Mouse (Mus musculus): ENCODE data around the gene Bag1. TPM values are rescaled to one million over a fixed set of nuclear protein-coding genes. Genes with fewer than 3 reads are reported as not detected.
A peak's percentile ranks its signal among the peaks of the same experiment; 100 is the strongest.

Bag1 gene
- polyA plus RNA-seq, 1 experiment from 2014 or later: 152 TPM

GRCm38 (mm10) chr4:40971744-40972143 lies 23.6 kb upstream of the Bag1 start:
- Histone ChIP-seq H3K36me3 (ENCODE audit: control insufficient read depth, insufficient read depth, low read length) (peaks cover 5% of the 10 kb centered on the region; the same call in 1 of the 2 replicates), H3K4me2 (ENCODE audit: low read depth, low read length) (peak overlapping the region; percentile 68), H3K4me1 (ENCODE audit: control insufficient read depth, insufficient read depth, low read length) (peaks cover 11% of the 10 kb centered on the region; the same call in 1 of the 2 replicates), H3K27me3 (replicated peaks; ENCODE audit: control insufficient read depth, insufficient read depth, low read length) (no peaks in the 10 kb centered on the region), H3K4me3 (ENCODE audit: low read length) (peak overlapping the region; percentile 96), H3K27ac (ENCODE audit: low read length) (peak overlapping the region; percentile 97), H3K9me3 (ENCODE audit: control insufficient read depth, low read length) (no peaks in the 10 kb centered on the region), H3K9ac (ENCODE audit: low read depth, low read length) (peak overlapping the region; percentile 91)
- no peak for ATAC-seq
- WGBS: 24% methylated on average over 13 of the region's 13 CpGs

- Histone ChIP-seq H3K4me1 (ENCODE audit: control insufficient read depth, insufficient read depth, low read length) (peaks cover 11% of the 10 kb centered on the region; the same call in 1 of the 2 replicates), H3K9me3 (ENCODE audit: control insufficient read depth, low read length) (no peaks in the 10 kb centered on the region), H3K27me3 (replicated peaks; ENCODE audit: control insufficient read depth, insufficient read depth, low read length) (no peaks in the 10 kb centered on the region), H3K9ac (ENCODE audit: low read depth, low read length) (peak within 1 kb of the TSS; percentile 91), H3K4me2 (ENCODE audit: low read depth, low read length) (peak within 1 kb of the TSS; percentile 73), H3K4me3 (ENCODE audit: low read length) (peak within 1 kb of the TSS; percentile 96), H3K36me3 (ENCODE audit: control insufficient read depth, insufficient read depth, low read length) (peaks cover 3% of the 10 kb centered on the region), H3K27ac (ENCODE audit: low read length) (peak within 1 kb of the TSS; percentile 97)
- under 1% methylated on average over 85 of the region's 85 CpGs for WGBS
- peak; percentile 96 for ATAC-seq
Measured at GRCm38 (mm10) chr4:40970842-40971701, 23.0 kb upstream of the Bag1 start, which contains the start of gene Nfx1. TSS of gene Nfx1 (plus strand) at chr4:40970906.

GRCm38 (mm10) chr4:40970592-40970841 lies 22.4 kb upstream of the Bag1 start:
- peaks cover 11% of the 10 kb centered on the region; the same call in 1 of the 2 replicates for H3K4me1 ChIP-seq (ENCODE audit: control insufficient read depth, insufficient read depth, low read length)
- no peaks in the 10 kb centered on the region for H3K27me3 ChIP-seq (replicated peaks; ENCODE audit: control insufficient read depth, insufficient read depth, low read length)
- WGBS: 0% methylated on average over 15 of the region's 16 CpGs
- peak overlapping the region; percentile 97 for H3K27ac ChIP-seq (ENCODE audit: low read length)
- H3K9me3 ChIP-seq (ENCODE audit: control insufficient read depth, low read length): no peaks in the 10 kb centered on the region
- peak; percentile 46 for ATAC-seq
- H3K4me3 ChIP-seq (ENCODE audit: low read length): peak overlapping the region; percentile 96
- H3K9ac ChIP-seq (ENCODE audit: low read depth, low read length): peak overlapping the region; percentile 91
- peak overlapping the region; percentile 73 for H3K4me2 ChIP-seq (ENCODE audit: low read depth, low read length)
- H3K36me3 ChIP-seq (ENCODE audit: control insufficient read depth, insufficient read depth, low read length): peaks cover 5% of the 10 kb centered on the region

DNA sequence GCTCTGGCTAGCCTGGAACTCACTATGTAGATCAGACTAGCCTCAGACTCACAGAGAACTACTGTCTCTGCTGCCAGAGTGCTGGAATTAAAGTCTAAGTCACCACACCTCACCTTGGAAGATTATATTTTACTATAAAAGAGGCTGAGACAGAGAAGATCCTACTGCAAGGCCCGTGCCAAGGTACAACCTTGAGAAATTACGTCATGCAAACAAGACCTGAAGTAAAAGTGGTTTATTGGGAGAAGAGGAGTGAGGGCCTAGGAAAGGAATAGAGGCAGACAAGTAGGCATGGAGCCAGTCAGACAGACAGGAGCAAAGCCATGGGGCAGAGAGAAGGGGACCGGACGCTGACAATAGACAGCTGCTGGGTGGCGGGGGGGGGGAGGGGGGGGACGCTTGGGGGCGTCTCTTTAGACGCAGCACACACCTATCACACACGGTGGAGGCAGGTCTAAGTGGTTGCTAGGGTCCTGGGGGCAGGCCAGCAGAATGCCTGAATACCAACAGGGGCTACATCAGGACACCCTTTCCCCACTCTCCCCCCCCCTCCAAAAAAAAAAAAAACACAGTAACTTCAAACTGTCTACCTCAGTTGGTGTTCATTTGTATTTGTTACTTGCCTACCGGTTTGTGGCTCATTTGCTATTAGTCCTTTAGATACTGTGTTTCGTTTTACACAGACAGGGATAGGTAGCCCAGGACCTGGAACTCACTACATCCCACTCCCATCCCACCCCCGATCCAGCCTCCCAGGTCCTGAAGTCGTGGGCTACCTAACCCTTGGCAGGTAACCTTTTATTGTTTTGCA lies 21.9 kb upstream of the Bag1 start:
- no peaks in the 10 kb centered on the region for H3K9me3 ChIP-seq (ENCODE audit: control insufficient read depth, low read length)
- no peaks in the 10 kb centered on the region for H3K27me3 ChIP-seq (replicated peaks; ENCODE audit: control insufficient read depth, insufficient read depth, low read length)
- peak overlapping the region; percentile 96 for H3K4me3 ChIP-seq (ENCODE audit: low read length)
- H3K36me3 ChIP-seq (ENCODE audit: control insufficient read depth, insufficient read depth, low read length): peaks cover 5% of the 10 kb centered on the region
- peak overlapping the region; percentile 97 for H3K27ac ChIP-seq (ENCODE audit: low read length)
- peaks cover 11% of the 10 kb centered on the region; the same call in 1 of the 2 replicates for H3K4me1 ChIP-seq (ENCODE audit: control insufficient read depth, insufficient read depth, low read length)
- 7% methylated on average over 12 of the region's 13 CpGs for WGBS
- ATAC-seq: peak; percentile 47
- peak overlapping the region; percentile 91 for H3K9ac ChIP-seq (ENCODE audit: low read depth, low read length)
- peak overlapping the region; percentile 73 for H3K4me2 ChIP-seq (ENCODE audit: low read depth, low read length)

DNA sequence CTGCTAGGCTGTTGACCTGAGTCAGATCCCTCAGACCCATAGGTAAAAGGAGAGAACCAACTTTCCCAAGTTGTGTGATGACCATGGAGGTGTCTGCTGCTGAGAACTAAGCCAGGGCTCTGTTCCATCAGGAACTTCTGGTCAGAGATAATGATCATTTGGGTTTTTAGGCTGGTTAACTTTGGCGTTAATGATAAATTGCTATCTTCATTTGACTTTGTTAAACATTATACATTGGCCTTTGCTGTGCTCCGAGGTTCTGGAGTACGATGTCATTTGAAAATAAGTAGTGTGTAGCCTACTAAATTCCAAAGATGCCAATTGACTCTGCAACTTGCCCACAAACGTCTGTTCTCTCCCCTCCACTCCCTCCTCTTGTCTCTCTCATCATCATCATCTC lies 21.1 kb upstream of the Bag1 start:
- ATAC-seq: no peak
- 55% methylated on average over 4 of the region's 4 CpGs for WGBS
- H3K4me3 ChIP-seq (ENCODE audit: low read length): no peak overlapping the region
- H3K27me3 ChIP-seq (replicated peaks; ENCODE audit: control insufficient read depth, insufficient read depth, low read length): no peaks in the 10 kb centered on the region
- no peak overlapping the region for H3K9ac ChIP-seq (ENCODE audit: low read depth, low read length)
- peak overlapping the region; percentile 97; the same call in 1 of the 2 replicates for H3K27ac ChIP-seq (ENCODE audit: low read length)
- peaks cover 11% of the 10 kb centered on the region; the same call in 1 of the 2 replicates for H3K4me1 ChIP-seq (ENCODE audit: control insufficient read depth, insufficient read depth, low read length)
- no peak overlapping the region for H3K4me2 ChIP-seq (ENCODE audit: low read depth, low read length)
- H3K9me3 ChIP-seq (ENCODE audit: control insufficient read depth, low read length): no peaks in the 10 kb centered on the region
- H3K36me3 ChIP-seq (ENCODE audit: control insufficient read depth, insufficient read depth, low read length): peaks cover 5% of the 10 kb centered on the region

DNA sequence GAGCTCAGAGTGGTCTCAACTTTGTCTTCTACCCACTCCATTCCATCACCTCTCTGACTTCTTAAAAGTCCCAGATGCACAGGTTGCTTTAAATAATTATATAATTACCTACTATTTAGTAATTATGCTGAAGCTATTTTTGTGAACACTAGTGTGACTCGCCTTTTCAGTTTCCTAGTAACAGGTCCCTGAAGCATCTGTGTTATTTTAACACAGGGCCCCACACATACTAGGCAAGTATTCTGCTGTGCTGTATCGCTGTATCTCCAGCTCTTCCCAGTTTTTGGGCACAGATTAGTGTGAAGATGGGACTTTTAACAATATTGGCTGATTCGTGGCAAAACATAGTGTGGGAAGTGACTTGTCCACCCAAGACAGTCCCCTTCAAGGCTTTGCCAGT lies 15.4 kb upstream of the Bag1 start:
- no peak overlapping the region for H3K9ac ChIP-seq (ENCODE audit: low read depth, low read length)
- 88% methylated on average over 3 of the region's 3 CpGs for WGBS
- H3K27me3 ChIP-seq (replicated peaks; ENCODE audit: control insufficient read depth, insufficient read depth, low read length): no peaks in the 10 kb centered on the region
- peaks cover 21% of the 10 kb centered on the region for H3K36me3 ChIP-seq (ENCODE audit: control insufficient read depth, insufficient read depth, low read length)
- no peak overlapping the region for H3K4me3 ChIP-seq (ENCODE audit: low read length)
- no peak overlapping the region for H3K4me2 ChIP-seq (ENCODE audit: low read depth, low read length)
- H3K9me3 ChIP-seq (ENCODE audit: control insufficient read depth, low read length): no peaks in the 10 kb centered on the region
- ATAC-seq: no peak
- no peak overlapping the region for H3K27ac ChIP-seq (ENCODE audit: low read length)
- no peaks in the 10 kb centered on the region for H3K4me1 ChIP-seq (ENCODE audit: control insufficient read depth, insufficient read depth, low read length)

GRCm38 (mm10) chr4:40955942-40956341 lies 7.8 kb upstream of the Bag1 start:
- H3K27me3 ChIP-seq (replicated peaks; ENCODE audit: control insufficient read depth, insufficient read depth, low read length): no peaks in the 10 kb centered on the region
- no peak overlapping the region for H3K4me3 ChIP-seq (ENCODE audit: low read length)
- no peak overlapping the region for H3K4me2 ChIP-seq (ENCODE audit: low read depth, low read length)
- no peaks in the 10 kb centered on the region for H3K9me3 ChIP-seq (ENCODE audit: control insufficient read depth, low read length)
- H3K36me3 ChIP-seq (ENCODE audit: control insufficient read depth, insufficient read depth, low read length): peaks cover 18% of the 10 kb centered on the region
- no peak for ATAC-seq
- WGBS: 76% methylated on average over 6 of the region's 6 CpGs
- H3K9ac ChIP-seq (ENCODE audit: low read depth, low read length): no peak overlapping the region
- H3K27ac ChIP-seq (ENCODE audit: low read length): no peak overlapping the region
- H3K4me1 ChIP-seq (ENCODE audit: control insufficient read depth, insufficient read depth, low read length): no peaks in the 10 kb centered on the region

- Histone ChIP-seq H3K4me3 (ENCODE audit: low read length) (no peak overlapping the region), H3K36me3 (ENCODE audit: control insufficient read depth, insufficient read depth, low read length) (peaks cover 9% of the 10 kb centered on the region), H3K27ac (ENCODE audit: low read length) (no peak overlapping the region), H3K4me2 (ENCODE audit: low read depth, low read length) (no peak overlapping the region), H3K9me3 (ENCODE audit: control insufficient read depth, low read length) (no peaks in the 10 kb centered on the region), H3K9ac (ENCODE audit: low read depth, low read length) (no peak overlapping the region), H3K4me1 (ENCODE audit: control insufficient read depth, insufficient read depth, low read length) (peaks cover 7% of the 10 kb centered on the region), H3K27me3 (replicated peaks; ENCODE audit: control insufficient read depth, insufficient read depth, low read length) (no peaks in the 10 kb centered on the region)
- 91% methylated on average over 1 of the region's 1 CpGs for WGBS
- no peak for ATAC-seq
Measured at GRCm38 (mm10) chr4:40953521-40953920, 5.4 kb upstream of the Bag1 start.

DNA sequence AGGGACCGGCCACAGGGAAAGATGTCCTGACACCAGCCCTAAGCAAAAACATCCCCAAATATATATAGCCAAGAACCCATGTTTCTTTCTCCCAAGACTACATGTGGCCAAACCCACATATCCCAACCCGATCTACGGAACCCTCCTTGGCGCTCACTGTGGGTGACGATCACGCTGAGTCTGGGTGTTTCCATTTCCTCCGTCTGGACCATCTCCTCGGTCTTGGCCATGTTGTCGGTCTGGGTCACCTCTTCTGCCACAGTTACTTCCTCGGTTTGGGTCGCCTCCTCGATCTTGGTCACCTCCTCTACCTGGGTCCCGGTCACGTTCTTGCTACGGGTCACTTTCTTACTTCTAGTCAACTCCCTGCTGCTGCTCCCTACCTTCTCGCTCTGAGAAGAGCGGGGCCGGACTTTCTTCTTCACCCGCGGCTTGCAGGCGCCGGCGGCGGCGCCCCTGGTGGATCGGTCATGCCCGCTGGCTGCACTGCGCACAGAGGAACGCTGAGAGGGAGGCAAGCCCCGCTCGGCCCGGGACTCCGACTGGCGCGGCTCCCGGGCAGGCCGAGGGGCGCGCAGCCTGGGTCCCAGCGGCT lies 432 bp downstream of the Bag1 start:
- Histone ChIP-seq H3K4me1 (ENCODE audit: control insufficient read depth, insufficient read depth, low read length) (peaks cover 16% of the 10 kb centered on the region), H3K9me3 (ENCODE audit: control insufficient read depth, low read length) (no peaks in the 10 kb centered on the region), H3K27ac (ENCODE audit: low read length) (peak overlapping the region; percentile 85), H3K9ac (ENCODE audit: low read depth, low read length) (peak overlapping the region; percentile 91), H3K27me3 (replicated peaks; ENCODE audit: control insufficient read depth, insufficient read depth, low read length) (no peaks in the 10 kb centered on the region), H3K4me2 (ENCODE audit: low read depth, low read length) (peak overlapping the region; percentile 76), H3K36me3 (ENCODE audit: control insufficient read depth, insufficient read depth, low read length) (peaks cover 3% of the 10 kb centered on the region; the same call in 1 of the 2 replicates), H3K4me3 (ENCODE audit: low read length) (peak overlapping the region; percentile 91)
- peak; percentile 81 for ATAC-seq
- under 1% methylated on average over 38 of the region's 40 CpGs for WGBS
